Mouse (Mus musculus): Measurements from ENCODE around the gene Pold1.
A peak's percentile ranks its signal among the peaks of the same experiment; 100 is the strongest.

The Pold1 gene

DNA sequence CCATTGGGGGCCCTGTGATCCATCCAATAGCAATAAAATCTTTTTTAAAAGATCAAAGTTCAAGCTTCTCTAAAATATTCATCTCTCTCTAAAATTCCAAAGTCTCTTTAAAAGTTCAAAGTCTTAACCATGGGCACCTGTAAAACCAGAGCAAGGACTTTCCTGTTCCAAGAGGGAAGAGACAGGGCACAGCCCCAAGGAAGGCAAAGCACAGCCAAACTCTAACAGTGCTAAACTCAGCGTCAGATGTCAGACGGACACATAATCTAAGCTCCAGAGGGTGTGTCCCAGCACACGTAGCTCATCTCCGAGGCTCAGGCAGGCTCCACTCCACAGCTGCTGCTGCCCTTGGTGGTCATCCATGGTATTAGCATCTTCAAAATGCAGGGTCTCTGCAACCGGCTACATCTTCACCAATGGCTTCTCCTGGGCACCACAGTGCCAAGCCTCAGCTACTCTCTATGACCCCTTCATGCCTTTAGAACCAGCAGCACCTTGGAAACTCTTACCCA, 27.7 kb upstream of the Pold1 start:
- peak; percentile 74 for DNase-seq

DNA sequence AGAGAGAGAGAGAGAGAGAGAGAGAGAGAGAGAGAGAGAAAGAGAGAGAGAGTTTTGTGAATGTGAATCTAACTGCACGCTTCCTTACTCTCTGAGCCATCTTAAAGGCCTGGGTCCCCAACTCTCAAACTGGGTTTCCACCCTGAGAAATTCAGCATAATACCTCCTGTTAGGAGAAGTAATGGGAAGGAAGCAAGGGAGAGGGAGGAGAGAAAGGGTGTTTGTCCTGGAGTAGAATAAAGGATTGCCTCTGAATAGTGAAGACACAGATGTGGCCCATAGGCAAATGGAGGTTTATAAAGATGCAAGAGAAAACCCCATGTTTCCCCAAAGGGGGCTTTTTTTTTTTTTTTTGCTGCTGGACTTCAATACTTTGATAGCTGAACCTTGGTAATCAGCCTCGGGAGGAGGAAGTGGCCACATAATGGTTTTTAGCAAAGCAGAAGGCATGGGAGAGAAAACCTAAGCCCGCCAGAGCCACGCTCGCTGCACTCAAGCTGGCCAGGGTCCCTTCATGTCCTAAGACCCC, 24.4 kb upstream of the Pold1 start:
- no peak for DNase-seq

DNA sequence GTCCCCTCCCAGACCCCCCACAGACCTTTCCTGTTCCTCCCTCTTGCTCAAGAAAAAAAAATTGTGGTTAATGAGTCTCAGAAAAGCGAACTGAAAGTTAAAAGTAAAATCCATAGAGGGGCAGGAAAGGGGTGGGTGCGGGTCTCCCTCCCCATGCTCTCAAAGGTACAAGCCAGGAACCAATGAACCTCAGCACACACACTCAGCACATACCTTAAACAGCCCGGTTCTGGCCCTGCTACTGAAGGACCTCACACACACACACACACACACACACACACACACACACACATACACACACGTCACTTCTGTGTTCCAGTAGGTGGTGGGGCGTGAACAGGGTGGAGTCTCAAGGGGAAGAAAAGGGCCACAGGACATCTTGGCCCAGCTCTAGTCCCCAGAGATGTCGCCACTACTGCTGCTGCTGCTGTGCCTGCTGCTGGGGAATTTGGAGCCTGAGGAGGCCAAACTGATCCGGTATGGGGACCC, 23.6 kb upstream of the Pold1 start, which contains the start of gene Napsa:
Napsa (plus strand) TSS at position 168 of the 489 bp plus-strand sequence.
- peak; percentile 79 for DNase-seq

DNA sequence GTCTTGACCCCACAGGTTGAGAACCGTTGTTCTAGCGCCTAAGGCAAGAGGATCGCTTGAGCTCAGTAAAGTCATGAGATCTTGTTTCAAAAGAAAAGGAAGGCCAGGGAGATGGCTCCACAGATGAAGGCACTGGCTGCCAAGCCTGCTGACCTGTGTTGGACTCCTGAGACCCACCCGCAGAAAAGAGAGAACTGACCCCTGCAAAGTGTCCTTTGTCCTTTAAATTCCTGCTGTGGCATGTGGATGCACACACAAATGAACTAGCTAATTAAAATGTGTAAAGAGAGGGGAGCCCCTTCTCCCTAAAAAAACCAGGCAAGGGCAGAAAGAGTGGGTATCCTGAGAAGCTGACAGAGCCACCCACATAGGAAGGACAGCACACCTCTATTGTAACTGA, 23.2 kb upstream of the Pold1 start:
- DNase-seq, result peak; percentile 73

DNA sequence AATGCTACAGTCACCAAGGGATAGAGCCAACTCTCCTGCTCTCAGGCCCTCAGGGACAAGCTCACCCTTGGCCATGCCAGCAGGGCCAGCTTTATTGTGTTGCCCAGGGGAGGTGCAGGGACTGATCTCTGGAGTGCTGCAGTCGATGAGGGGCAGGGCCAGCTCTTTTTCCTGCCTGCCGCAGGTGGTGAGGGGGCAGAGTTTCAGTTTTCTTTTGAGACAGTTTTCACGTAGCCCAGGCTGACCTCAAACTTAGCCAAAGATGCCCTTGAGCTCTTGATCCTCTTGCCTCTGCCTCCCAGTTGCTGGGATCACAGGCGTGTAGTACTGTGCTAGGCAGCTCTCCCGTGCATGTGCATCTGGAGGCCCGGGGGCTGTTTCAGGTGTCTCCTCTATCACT, 22.3 kb upstream of the Pold1 start:
- no peak for DNase-seq

DNA sequence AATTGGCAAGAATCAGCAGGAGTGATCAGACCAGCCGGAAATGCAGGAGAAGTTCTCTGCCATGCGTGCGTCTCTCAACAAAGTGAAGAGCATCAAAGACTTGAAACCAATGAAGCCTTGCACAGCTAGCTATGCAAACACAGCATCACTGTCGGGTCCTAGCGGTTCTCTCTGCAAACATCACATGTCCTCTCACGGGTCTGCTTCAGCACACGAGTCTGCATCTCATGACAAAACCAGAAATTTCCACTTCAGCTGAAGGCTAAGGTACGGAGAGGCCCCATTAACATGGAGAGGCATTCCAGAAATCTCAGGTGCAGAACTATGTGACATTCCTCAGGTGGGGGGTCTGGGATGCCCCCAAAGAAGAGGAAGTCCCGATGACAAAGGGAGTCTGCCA, 20.2 kb upstream of the Pold1 start:
- DNase-seq, result no peak

DNA sequence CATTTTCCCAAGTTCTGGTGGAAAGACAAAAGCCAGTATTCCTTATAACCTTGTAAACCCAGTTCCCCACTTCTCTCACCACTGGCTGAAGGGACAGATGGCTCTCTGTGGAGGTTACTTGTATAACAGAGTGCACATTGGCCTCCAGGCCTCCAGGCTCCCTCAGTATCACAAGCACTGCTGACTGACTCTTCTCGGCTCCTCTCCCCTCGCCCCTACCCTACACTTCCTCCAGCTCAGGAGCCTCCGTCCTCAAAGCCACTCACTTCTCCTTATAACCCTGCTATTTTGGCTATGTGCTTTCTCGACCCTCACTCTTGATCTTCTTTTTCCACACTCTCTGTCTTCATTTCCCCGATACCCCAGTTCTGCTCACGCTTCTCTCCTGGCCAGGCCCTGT, 16.8 kb upstream of the Pold1 start:
- DNase-seq, result no peak

DNA sequence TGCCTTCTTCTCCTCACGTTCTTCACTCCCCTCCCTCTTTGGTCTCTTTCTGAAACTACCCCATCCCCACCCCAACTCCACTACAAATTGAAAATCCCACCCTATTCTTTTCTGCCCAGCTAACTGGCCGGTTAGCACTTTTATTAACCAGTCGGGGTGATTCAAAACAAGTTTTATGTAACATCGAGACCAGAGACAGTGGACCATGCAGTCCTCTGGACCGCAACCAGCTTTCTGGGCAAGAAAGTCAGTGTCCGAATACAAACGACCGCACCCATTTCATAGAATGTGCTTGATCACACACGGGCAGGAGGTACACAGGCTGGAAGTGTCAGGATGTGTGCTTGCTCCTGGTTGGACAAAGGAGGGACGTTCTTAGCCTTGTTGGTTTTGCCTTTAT, 15.8 kb upstream of the Pold1 start:
- peak; percentile 83 for DNase-seq

DNA sequence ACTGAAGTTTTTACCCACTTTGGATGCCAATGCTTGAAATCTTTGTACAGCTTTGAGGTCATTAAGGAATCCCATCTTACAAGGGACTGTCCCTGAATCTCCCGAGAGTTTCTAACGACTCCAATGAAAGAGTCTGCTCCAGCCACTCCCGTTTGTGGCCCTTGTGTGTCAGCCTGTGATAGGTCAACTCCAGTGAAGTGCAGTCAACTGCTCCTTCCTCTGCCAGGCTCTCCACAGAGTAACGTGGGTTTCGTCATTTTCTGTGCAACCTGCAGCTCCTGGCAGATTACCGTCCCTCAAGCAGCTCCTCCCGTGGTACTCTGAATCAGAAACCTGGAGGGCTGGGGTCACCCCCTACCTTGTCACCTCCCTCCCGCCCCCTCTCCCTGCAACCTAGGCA, 14.6 kb upstream of the Pold1 start:
- no peak for DNase-seq

DNA sequence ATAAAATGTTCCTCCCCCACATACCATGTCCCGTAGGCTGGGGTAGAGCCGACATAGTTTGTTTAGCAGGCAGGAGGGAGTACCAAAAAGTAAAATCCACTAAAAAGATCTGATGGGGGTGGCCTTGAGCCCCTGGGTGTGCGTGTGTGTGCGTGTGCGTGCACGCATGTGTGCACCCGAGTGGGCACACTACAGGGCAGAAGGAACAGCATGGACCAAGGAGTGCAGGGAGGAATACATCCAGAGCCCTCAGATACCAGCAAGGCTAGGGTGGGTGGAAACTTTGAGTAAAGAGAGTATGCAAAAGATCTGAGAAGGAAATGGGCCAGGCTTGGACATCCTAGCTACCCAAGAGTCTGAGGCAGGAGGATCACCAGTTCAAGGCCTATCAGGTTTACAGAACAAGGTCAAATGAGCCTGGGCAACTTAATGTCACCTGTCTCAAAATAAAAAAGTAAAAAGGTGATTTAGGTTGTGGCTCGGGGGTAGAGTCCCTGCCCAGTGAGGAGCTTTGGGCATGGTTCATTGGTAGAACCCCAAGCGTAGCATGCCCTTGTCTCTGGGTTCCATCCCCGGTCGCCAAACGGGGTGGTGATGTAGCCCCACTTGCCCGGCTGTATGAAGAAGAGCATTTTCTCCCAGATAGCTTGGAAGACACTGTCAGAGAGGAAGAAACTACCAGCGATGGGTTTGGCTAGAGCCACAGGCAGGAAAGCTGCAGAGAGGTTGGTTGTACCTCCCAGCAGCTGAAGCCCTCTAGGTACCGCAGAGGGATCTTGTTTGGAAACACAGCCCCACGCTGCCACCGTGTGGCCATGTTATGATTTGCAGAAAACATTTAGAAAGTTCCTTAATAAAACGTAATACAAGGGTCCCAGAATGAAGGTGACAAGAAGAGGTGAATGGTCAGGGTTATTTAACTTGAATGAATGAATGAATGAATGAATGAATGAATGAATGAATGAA, 12.1 kb upstream of the Pold1 start:
- DNase-seq, result peak; percentile 87

DNA sequence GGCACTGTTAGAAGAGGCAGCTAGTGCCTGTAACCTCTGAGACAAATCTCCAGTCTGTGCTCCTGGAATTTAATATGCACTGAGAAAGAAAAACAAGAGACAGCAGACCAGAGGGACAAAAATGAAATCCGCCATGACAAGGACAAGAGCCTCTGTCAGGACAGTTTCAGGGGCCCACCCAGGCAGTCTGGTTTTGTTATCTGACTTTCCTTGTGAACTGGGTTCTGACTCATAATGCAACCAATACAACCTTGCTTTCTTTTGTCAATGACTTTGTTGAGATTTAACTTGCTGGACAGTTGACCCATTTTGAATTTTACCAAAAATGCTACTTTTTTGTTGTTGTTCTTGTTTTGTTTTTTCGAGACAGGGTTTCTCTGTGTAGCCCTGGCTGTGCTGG, 9.0 kb upstream of the Pold1 start:
- no peak for DNase-seq

DNA sequence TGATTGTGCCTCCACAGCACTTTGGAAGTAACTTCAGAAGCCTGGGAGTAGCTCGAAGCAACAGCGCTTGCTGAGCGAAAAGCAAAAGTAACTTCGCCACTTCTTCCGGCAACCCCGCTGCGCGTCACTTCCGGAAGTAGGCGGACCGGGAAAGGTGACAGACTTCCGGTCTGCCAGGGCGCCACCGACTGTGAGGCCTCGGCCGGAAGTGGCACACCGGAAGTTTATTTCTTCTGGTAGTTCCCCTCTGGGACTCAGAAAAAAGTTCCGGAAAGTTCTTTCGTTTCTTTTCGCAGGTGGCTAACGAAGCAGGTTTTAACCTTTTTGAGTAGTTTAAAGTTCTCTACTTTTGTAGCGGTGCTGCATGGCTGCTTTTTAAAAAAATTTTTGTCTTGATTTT, 5.2 kb upstream of the Pold1 start, which contains the start of gene Nr1h2:
Nr1h2 (minus strand) TSS at position 126 of the 400 bp plus-strand sequence.
- peak; percentile 98 for DNase-seq

DNA sequence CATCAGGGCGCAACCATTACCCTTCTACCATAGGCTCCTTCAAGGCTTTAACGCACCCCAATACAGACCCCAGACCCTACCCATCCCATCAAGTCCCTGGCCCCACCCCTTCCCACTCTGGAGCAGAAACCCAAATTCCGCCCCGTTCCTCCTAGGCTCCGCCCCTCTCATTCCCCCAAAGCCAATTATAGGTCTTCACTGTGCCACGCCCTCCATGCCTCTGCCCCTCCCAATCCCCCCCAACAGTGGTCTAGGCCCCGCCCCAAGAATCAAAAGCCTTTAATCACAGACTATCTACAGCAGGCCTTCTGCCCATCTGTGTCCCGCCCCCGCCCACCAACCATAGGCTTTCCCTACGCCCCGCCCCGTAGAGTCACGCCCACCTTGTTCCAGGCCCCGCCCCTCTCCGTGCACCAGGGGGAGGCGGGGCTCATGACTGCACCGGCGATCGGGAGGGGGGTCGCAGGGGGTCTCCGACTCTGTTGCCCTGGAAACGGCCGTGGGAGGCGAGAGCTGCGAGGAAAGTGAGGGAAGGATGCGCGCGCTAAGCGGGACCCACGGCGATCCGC, 4.6 kb upstream of the Pold1 start:
- peak; percentile 80 for DNase-seq

DNA sequence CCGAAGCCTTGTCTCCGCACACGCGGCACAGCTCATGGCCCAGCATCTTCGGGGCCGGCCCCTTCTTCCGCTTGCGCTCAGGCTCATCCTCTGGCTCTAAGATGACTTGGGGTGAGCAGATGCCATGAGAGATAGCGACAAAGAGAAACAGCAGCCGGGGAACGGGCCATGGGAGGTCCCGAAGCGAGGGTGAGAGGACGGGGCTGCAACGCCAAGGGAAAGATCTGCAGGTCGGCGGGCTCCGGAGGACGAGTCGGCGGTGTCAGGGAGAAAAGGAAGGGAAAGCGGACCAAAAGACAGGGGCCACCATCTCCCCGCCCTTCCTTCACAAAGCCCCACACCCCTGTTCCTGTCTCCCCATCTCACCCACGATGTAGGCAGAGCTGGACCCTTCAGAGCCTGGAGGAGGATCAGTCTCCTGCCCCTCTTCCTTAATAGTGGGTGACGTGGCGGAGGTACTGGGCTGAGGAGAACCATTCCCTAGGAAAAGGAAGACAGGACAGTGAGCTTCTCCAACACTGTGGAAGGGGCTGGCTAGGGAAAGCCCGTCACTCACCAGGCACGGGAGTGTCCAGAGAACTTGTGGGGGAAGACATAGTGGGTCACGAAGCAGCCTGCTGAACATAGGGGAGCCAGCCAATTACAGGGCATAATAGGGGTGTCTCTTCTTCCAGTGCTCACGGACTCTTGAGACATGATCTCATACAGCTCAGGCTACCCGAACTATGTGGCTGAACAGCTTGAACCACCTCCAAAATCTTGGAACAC, 3.7 kb upstream of the Pold1 start:
- DNase-seq, result no peak

DNA sequence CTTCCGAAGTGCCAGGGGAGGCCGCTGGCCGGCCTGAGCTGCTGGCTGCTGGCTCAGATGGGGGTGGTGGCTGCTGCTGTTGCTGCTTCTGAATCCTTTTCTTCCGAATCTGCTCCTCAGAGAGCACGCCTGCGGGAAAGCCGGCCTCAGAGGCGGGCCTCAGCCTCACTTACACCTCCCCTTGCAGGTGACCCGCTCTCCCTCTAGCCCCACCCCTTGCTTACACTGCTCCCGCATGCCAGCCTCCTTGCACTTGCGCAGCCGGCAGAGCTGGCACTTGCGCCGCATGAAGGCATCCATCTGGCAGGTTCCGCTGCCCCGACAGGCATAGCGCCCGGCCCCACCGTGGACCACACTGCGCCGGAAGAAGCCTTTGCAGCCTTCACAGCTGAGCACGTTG, 3.1 kb upstream of the Pold1 start:
- no peak for DNase-seq

DNA sequence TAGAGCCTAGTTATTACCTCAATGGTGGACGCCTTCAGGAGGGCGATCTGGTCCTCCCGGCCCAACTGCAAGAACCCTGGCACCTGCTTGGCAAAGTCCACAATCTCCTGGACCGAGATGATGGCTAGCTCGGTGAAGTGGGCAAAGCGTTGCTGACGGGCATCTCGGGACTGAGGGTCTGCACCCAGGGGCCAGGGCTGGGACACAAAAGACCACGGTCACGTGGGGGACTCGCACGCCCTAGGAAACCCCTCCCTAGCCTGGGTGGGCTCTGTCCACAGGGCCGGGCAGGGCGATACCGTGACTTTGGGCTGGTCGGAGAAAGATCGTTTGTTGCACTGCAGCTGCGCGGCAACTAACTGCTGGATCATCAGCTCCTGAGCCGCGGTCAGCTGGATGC, 2.7 kb upstream of the Pold1 start:
- DNase-seq, result no peak

DNA sequence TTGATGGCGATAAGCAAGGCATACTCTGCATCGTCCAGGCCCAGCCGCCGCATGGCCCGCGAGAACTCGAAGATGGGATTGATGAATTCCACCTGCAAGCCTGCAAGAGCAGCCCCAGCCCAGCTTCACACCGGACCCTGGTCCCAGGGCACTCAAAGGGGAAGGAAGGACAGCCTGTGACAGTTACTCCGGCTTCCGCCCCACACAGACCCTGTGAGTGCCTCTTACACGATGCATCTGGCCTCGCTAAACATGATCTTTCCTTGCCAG, 1.7 kb upstream of the Pold1 start:
- no peak for DNase-seq

DNA sequence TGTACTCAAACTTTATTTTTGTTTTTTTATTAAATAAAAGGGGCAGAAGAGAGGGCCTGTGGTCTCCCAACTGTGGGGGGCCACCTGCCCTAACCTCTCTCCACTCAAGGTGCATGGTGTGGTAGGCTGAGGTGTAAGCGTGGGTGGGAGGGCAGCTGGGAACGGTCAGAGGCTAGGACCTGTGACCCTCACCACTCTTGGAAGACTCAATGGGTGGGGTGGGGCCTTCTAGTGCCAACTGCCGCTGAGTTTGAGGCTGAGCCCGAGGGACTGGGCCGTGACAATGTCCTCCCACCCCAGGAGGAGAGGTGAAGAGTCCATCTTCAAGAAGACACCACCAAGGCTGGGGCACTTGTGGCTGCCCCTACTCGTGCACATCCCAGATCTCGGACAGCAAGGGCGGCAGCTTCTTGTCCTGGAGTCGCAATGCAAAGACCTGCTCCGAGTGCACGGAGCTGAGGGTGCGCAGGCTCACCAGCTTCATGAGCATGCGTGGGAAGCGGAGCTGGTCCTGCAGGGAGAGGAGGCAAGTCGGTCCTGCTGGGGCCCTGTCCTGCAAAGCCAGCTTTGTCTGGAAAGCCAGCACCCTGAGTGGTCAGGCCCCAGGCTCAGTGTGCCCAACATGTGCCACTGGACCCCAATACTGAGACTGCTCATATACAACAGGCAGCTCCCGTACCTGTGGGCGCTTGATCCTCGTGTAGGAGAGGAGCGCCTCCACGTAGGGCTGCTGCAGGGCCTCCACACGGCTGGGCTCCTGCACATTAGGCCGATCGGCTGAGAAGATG, 1.2 kb upstream of the Pold1 start:
- no peak for DNase-seq

DNA sequence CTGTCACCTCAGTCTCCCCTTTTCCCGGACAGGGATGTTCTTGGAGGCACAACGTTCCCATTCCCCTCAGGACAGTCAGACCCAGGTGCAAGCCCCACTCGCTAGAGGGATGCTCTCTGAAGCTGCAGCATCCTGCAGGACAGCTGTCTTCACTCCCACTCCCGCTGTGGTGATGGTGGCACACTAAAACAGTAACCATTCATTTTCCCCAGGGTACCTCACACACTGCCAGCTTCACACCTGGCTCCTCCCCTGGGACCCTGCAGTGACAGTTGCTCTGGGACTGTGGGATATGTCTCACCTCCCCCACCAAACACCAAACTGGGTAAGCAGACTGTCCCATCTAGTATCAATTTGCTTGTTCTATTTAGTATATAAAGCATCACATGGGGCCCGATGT, 924 bp downstream of the Pold1 start:
- DNase-seq, result no peak

DNA sequence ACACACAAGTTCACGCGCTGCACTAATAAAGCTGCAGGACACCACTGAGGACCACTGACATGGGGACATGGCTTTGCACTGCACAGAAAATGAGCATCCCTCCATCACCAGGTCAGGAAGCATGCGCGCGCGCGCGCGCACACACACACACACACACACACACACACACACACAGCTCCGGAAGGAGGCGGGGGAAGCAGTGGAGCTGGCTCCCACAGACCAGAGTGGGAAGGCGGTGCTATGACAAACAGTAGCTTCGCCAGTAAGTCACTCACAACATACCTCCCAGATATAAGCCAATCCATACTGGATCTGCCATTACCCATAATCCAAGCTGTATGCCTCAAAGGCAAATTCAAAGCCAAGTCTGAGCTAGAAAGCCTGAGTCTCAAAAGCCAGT, 1.6 kb downstream of the Pold1 start:
- no peak for DNase-seq

DNA sequence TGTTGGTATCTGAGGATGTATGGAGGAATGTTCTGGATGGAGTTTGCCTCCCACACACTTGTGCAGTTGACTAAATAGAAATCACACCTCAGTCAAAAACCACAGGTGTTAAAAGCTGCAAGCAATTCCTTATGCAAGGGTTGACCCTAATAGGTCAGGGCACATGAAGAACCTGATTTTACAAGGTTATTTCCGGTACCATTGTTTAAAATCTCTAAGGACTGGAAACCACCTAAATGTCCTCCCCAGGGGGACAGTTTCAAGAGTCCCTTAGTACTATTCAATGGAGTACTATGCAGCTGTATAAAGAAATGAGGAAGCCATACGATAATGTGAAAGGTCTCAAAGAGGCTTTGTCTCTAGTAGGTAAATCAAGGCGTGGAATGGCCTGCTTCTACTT, 2.4 kb downstream of the Pold1 start:
- no peak for DNase-seq

DNA sequence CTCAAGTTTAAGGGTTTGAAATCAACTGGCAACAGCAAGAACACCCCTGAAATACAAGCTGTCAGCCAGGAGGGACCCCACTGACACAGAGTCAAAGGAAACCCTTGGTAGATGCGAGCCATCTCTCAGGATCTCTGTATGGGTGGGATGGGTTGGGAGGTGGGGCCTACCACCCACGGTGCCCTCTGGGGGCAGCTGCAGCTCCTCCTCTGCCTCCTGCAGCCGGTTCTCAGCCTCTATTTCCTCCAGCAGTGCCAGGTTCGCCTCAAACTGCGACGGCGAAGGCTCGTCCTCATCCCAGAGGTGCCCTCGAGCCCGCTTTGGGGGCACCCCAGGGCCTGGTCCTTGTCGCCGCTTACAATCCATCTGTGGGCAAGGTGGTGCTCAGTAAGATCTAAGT, 5.6 kb downstream of the Pold1 start:
- no peak for DNase-seq

Data from kidney, adult 9 months (tissue).